ENCODE assay signal across 14 mouse cellular contexts in the genomic region with DNA sequence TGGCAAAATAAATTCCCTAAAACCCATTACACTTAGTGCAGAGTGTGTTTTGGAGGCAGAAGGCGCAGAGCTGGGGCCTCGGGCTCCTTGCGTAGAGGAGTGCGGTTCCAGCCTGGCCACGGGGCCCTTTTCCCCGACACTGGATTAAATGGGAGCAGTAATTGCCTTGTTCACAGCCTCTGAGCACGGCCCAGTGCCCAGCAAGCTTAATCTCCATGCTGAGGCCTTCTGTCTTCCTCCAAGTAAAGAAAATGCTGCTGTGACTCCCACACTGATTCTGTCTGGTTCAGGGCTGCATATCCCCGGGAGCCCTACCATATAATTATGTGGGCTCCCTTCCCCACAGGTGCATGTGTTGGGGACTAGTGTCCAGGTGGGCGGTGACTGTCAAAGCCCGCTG.
DNase-seq lines count a peak whose midpoint lies in the region; ATAC-seq and TF ChIP-seq lines count a peak whose summit lies in the region.
"Had no signal": no experiment of that assay in that cellular context is flagged by ENCODE, and none has a peak within 500 bp of the region (broad histone marks: within the 10 kb centered on the region; RNA-seq: fewer than 3 reads in every experiment).

No protein-coding gene starts in this region.

- H3K9ac ChIP-seq in kidney, embryonic 15.5 days, result no peak overlapping the region
- H3K9ac ChIP-seq in kidney, embryonic 14.5 days (ENCODE audit: low read depth, low read length), result no peak overlapping the region
- no peak overlapping the region for H3K9ac ChIP-seq in limb, embryonic 14.5 days (ENCODE audit: low read depth, low read length, severe bottlenecking)
- H3K9ac ChIP-seq: limb, embryonic 13.5 days had no signal

- H3K4me1 ChIP-seq in kidney, embryonic 15.5 days, result peaks cover 18% of the 10 kb centered on the region
- H3K4me1 ChIP-seq in kidney, embryonic 14.5 days (ENCODE audit: control insufficient read depth, insufficient read depth, low read length), result peaks cover 6% of the 10 kb centered on the region
- peaks cover 42% of the 10 kb centered on the region for H3K4me1 ChIP-seq in limb, embryonic 14.5 days (ENCODE audit: control insufficient read depth, insufficient read depth, low read length)

- 0 out of 2 replicates have a peak, but pooled peaks have one; percentile 33 for ATAC-seq in kidney, embryonic 15.5 days (replicated peaks; ENCODE audit: low FRiP score)
- no peak; the same call in 1 of the 2 replicates for ATAC-seq in kidney, embryonic 14.5 days (ENCODE audit: low FRiP score, low TSS enrichment)
- ATAC-seq in limb, embryonic 14.5 days (ENCODE audit: low FRiP score, low read depth), result peak; percentile 25; the same call in 1 of the 2 replicates
- ATAC-seq in granulocyte monocyte progenitor cell, adult 5-6 weeks (replicated peaks; ENCODE audit: poor library complexity, severe bottlenecking), result no peak
- ATAC-seq: CD4-positive, CD25-positive, alpha-beta regulatory T cell, adult 4 months had no signal

- H3K4me3 ChIP-seq in kidney, embryonic 15.5 days (replicated peaks), result no peak overlapping the region
- no peak overlapping the region for H3K4me3 ChIP-seq in kidney, embryonic 14.5 days (ENCODE audit: low read length)
- H3K4me3 ChIP-seq in limb, embryonic 14.5 days (replicated peaks; ENCODE audit: low read length), result no peak overlapping the region
- H3K4me3 ChIP-seq: limb, embryonic 13.5 days had no signal

- peak; percentile 23 for DNase-seq in right cerebral cortex, postnatal 25 days
- no peak for DNase-seq in right cerebral cortex, postnatal 4 days
- DNase-seq in limb, embryonic 14.5 days (ENCODE audit: low spot score), result no peak
- no peak for DNase-seq in ovary, postnatal 36 days (ENCODE audit: low spot score)
- DNase-seq in gastrocnemius, adult 8-10 months (ENCODE audit: low spot score in 2 of 2), result no peak
- DNase-seq: cerebellum, adult 9-10 months; heart, postnatal 36 days; kidney, adult 11 months; lung, adult 2 months had no signal

- H3K27ac ChIP-seq in kidney, embryonic 15.5 days, result no peak overlapping the region
- H3K27ac ChIP-seq in kidney, embryonic 14.5 days (ENCODE audit: low read depth, low read length), result no peak overlapping the region
- no peak overlapping the region for H3K27ac ChIP-seq in limb, embryonic 14.5 days (replicated peaks; ENCODE audit: low read depth, low read length)
- H3K27ac ChIP-seq: limb, embryonic 13.5 days had no signal

- 41% methylated on average over 10 of the region's 10 CpGs for WGBS in kidney, embryonic 15.5 days
- WGBS in kidney, embryonic 14.5 days, result 44% methylated on average over 10 of the region's 10 CpGs
- whole genome bisulfite sequencing in limb, embryonic 14.5 days, result 35% methylated on average over 10 of the region's 10 CpGs

- H3K36me3 ChIP-seq in kidney, embryonic 15.5 days, result no peaks in the 10 kb centered on the region
- H3K36me3 ChIP-seq in kidney, embryonic 14.5 days (ENCODE audit: control insufficient read depth, insufficient read depth, low read length), result no peaks in the 10 kb centered on the region
- H3K36me3 ChIP-seq in limb, embryonic 14.5 days (ENCODE audit: control insufficient read depth, insufficient read depth, low read length), result no peaks in the 10 kb centered on the region
- H3K36me3 ChIP-seq: limb, embryonic 13.5 days had no signal

- TF ChIP-seq POLR2A in limb, embryonic 14.5 days (IDR thresholded peaks at IDR 0.05; ENCODE audit: borderline replicate concordance, extremely low read depth, insufficient read depth, insufficient read length), result no peak

- no peaks in the 10 kb centered on the region for H3K9me3 ChIP-seq in kidney, embryonic 15.5 days (replicated peaks)
- 0 out of 2 replicates have a peak, but pooled peaks cover 2% of the 10 kb centered on the region for H3K9me3 ChIP-seq in kidney, embryonic 14.5 days (ENCODE audit: control insufficient read depth, low read length)
- H3K9me3 ChIP-seq in limb, embryonic 14.5 days (ENCODE audit: control insufficient read depth, low read length), result 0 out of 2 replicates have a peak, but pooled peaks cover 10% of the 10 kb centered on the region

- H3K27me3 ChIP-seq in kidney, embryonic 15.5 days, result peaks cover 30% of the 10 kb centered on the region; the same call in 1 of the 2 replicates
- no peaks in the 10 kb centered on the region; the same call in 1 of the 2 replicates for H3K27me3 ChIP-seq in kidney, embryonic 14.5 days (ENCODE audit: control insufficient read depth, insufficient read depth, low read length)
- H3K27me3 ChIP-seq in limb, embryonic 14.5 days (ENCODE audit: control insufficient read depth, insufficient read depth, low read length), result no peaks in the 10 kb centered on the region

- no peak overlapping the region for H3K4me2 ChIP-seq in kidney, embryonic 15.5 days
- no peak overlapping the region for H3K4me2 ChIP-seq in kidney, embryonic 14.5 days (replicated peaks; ENCODE audit: low read depth, low read length)
- no peak overlapping the region for H3K4me2 ChIP-seq in limb, embryonic 14.5 days (replicated peaks; ENCODE audit: low read depth, low read length, severe bottlenecking)
- H3K4me2 ChIP-seq: limb, embryonic 13.5 days had no signal

Comparison
In these comparisons a context has a peak if more than half of its experiments do, and no peak if none do; other contexts are left out.
1. ATAC-seq: peak in kidney, embryonic 15.5 days (single experiment) and limb, embryonic 14.5 days (single experiment); none in kidney, embryonic 14.5 days (single experiment) and granulocyte monocyte progenitor cell, adult 5-6 weeks (single experiment).